Mouse (Mus musculus) spleen, adult 12 weeks (tissue): ENCODE data around the gene Gm9944.

Experiments used
- DNase-seq: peaks from one replicate; pipeline ENCODE4 v3.0.0; 2022; ENCODE audit warnings: low spot score

Gm9944 gene

GRCm38 (mm10) chr4:144453217-144453616 lies at the start of gene Gm9944:
Gm9944 (minus strand) TSS chr4:144453317.
- DNase-seq = no peak

GRCm38 (mm10) chr4:144493331-144493730 lies 40.2 kb upstream of the Gm9944 start:
- DNase-seq = no peak

- DNase-seq = no peak
Observed at GRCm38 (mm10) chr4:144468091-144468490, 15.0 kb upstream of the Gm9944 start.

- no peak for DNase-seq
Observed at GRCm38 (mm10) chr4:144465206-144465605, 12.1 kb upstream of the Gm9944 start.

- no peak for DNase-seq
Observed at GRCm38 (mm10) chr4:144463656-144464055, 10.5 kb upstream of the Gm9944 start, which contains the start of gene Aadacl3. Aadacl3 (minus strand) TSS chr4:144463756.

GRCm38 (mm10) chr4:144448546-144448945 lies 4.6 kb downstream of the Gm9944 start:
- no peak for DNase-seq

- no peak for DNase-seq
Observed at GRCm38 (mm10) chr4:144441582-144441981, 11.5 kb downstream of the Gm9944 start.

- DNase-seq = no peak
Observed at GRCm38 (mm10) chr4:144441095-144441494, 12.0 kb downstream of the Gm9944 start.

- no peak for DNase-seq
Observed at GRCm38 (mm10) chr4:144438672-144439071, 14.4 kb downstream of the Gm9944 start, which contains the start of gene 1700012P22Rik. 1700012P22Rik (minus strand) TSS chr4:144438772.

GRCm38 (mm10) chr4:144433216-144433615 lies 19.9 kb downstream of the Gm9944 start:
- no peak for DNase-seq

- DNase-seq = no peak
Observed at GRCm38 (mm10) chr4:144430723-144431122, 22.4 kb downstream of the Gm9944 start.

- DNase-seq = no peak
Observed at GRCm38 (mm10) chr4:144428868-144429267, 24.2 kb downstream of the Gm9944 start.

- no peak for DNase-seq
Observed at GRCm38 (mm10) chr4:144424590-144424989, 28.5 kb downstream of the Gm9944 start.

- DNase-seq = no peak
Observed at GRCm38 (mm10) chr4:144420644-144421043, 32.5 kb downstream of the Gm9944 start.

- no peak for DNase-seq
Observed at GRCm38 (mm10) chr4:144408290-144408689, 44.8 kb downstream of the Gm9944 start, which contains the start of gene Pramef12. Pramef12 (minus strand) TSS chr4:144408464.

- no peak for DNase-seq
Observed at GRCm38 (mm10) chr4:144406261-144406660, 46.9 kb downstream of the Gm9944 start.

- no peak for DNase-seq
Observed at GRCm38 (mm10) chr4:144404456-144405086, 48.5 kb downstream of the Gm9944 start.
